In genomic region chr10:89510547-89510946, GRCm38 (mm10) we compare ENCODE assay signal across 23 mouse cellular contexts. TPM values are rescaled to one million over a fixed set of nuclear protein-coding genes. Genes with fewer than 3 reads are reported as not detected.
"Had no signal": no experiment of that assay in that cellular context is flagged by ENCODE, and none has a peak within 500 bp of the region (broad histone marks: within the 10 kb centered on the region; RNA-seq: fewer than 3 reads in every experiment).

No protein-coding gene starts in this region.

- H3K4me1 ChIP-seq: intestine, embryonic 15.5 days; midbrain, embryonic 12.5 days; midbrain, embryonic 15.5 days; neural tube, embryonic 13.5 days had no signal

- H3K36me3 ChIP-seq: intestine, embryonic 15.5 days; liver, embryonic 13.5 days; midbrain, embryonic 12.5 days; midbrain, embryonic 15.5 days; neural tube, embryonic 13.5 days had no signal

- H3K27me3 ChIP-seq: intestine, embryonic 15.5 days; liver, embryonic 13.5 days; midbrain, embryonic 12.5 days; midbrain, embryonic 15.5 days; neural tube, embryonic 13.5 days had no signal

- H3K4me2 ChIP-seq: intestine, embryonic 15.5 days; liver, embryonic 13.5 days; midbrain, embryonic 12.5 days; midbrain, embryonic 15.5 days; neural tube, embryonic 13.5 days had no signal

- H3K27ac ChIP-seq: intestine, embryonic 15.5 days; layer of hippocampus, adult 2 months; liver, embryonic 13.5 days; midbrain, embryonic 12.5 days; midbrain, embryonic 15.5 days; neural tube, embryonic 13.5 days; stomach, postnatal 0 days had no signal

- H3K4me3 ChIP-seq: intestine, embryonic 15.5 days; layer of hippocampus, adult 2 months; liver, embryonic 13.5 days; midbrain, embryonic 12.5 days; midbrain, embryonic 15.5 days; myocyte; neural tube, embryonic 13.5 days had no signal

- H3K9me3 ChIP-seq: intestine, embryonic 15.5 days; liver, embryonic 13.5 days; midbrain, embryonic 12.5 days; midbrain, embryonic 15.5 days; neural tube, embryonic 13.5 days had no signal

- H3K9ac ChIP-seq: intestine, embryonic 15.5 days; liver, embryonic 13.5 days; midbrain, embryonic 12.5 days; midbrain, embryonic 15.5 days; neural tube, embryonic 13.5 days had no signal

- ATAC-seq: intestine, embryonic 15.5 days; midbrain, embryonic 15.5 days had no signal

- DNase-seq: kidney, adult 18-20 months; kidney, adult 9 months; kidney, postnatal 14 days; kidney, postnatal 4 days; liver, embryonic 13.5 days; lung, adult 2 months; lung, postnatal 14 days; lung, postnatal 4 days; retina, postnatal 1 day; thymus, postnatal 25 days had no signal

RNA-seq across cellular contexts. Expression of gene Nr1h4, which starts 22.8 kb away (rescaled TPM):
- total RNA-seq: left cerebral cortex, postnatal 36 days; megakaryocyte progenitor cell, adult 5-6 weeks; megakaryocyte-erythroid progenitor cell, adult 5-6 weeks; monocyte, adult 5-6 weeks; neutrophil, adult 5-6 weeks had no signal
- polyA plus RNA-seq: limb, embryonic 11.5 days; midbrain, embryonic 12.5 days; myocyte; neural tube, embryonic 13.5 days had no signal
